Mouse (Mus musculus) embryo, embryonic 9.5 days (tissue): ENCODE measurements at regions not wholly inside any gene's neighbourhood (a gene's known extent, or its start where the extent isn't known, plus 50 kb on each side); places are given as distances from the start of the nearest gene placed in this dataset.

Source experiments
- DNase-seq: peaks from one replicate; pipeline ENCODE4 v3.0.0-alpha.2; 2017; ENCODE audit errors: extremely low spot score

- no peak for DNase-seq
These were observed 57.8 kb upstream of the Ddit4l start for GRCm38 (mm10) chr3:137563541-137564080.

- DNase-seq, result no peak
These were observed 57.1 kb upstream of the Ddit4l start for GRCm38 (mm10) chr3:137564282-137564681.

- DNase-seq, result no peak
These were observed 52.7 kb upstream of the Ddit4l start for GRCm38 (mm10) chr3:137568580-137569313.
